Mouse (Mus musculus) spleen, adult 2 months (tissue): ENCODE results near the gene Sox4. TPM values are rescaled to one million over a fixed set of nuclear protein-coding genes. Genes with fewer than 3 reads are reported as not detected.

ENCODE experiments used
- DNase-seq, 2 experiments: peaks; one replicate each; pipeline versions ENCODE4 v3.0.0 to v3.0.0-alpha.2; 2012 to 2021; ENCODE audit warnings: low spot score in 2 of 2, low read depth in 1 of 2
- H3K27ac ChIP-seq: fragments of 200-500 bp; 2 replicates; pipeline ENCODE4 v1.5.1; 2012; ENCODE audit warnings: low read length, inconsistent platforms; ENCODE audit not compliant: insufficient read depth
- H3K27me3 ChIP-seq: fragments of 200-500 bp; 2 replicates; pipeline ENCODE4 v1.6.1; 2012; ENCODE audit warnings: mild to moderate bottlenecking, moderate library complexity, low read length, inconsistent platforms; ENCODE audit not compliant: control insufficient read depth, insufficient read depth
- H3K36me3 ChIP-seq: fragments of 200-500 bp; 2 replicates; pipeline ENCODE4 v1.6.1; 2012; ENCODE audit warnings: mild to moderate bottlenecking, low read length, inconsistent platforms; ENCODE audit not compliant: control insufficient read depth, insufficient read depth
- H3K4me1 ChIP-seq: fragments of 200-500 bp; 2 replicates; pipeline ENCODE4 v1.6.1; 2011; ENCODE audit warnings: inconsistent platforms; ENCODE audit not compliant: control insufficient read depth, insufficient read depth, insufficient read length
- H3K4me3 ChIP-seq: fragments of 200-500 bp; 2 replicates; pipeline ENCODE4 v1.5.1; 2011; ENCODE audit warnings: mild to moderate bottlenecking, inconsistent platforms; ENCODE audit not compliant: insufficient read depth, insufficient read length; ENCODE audit errors: extremely low read depth
- CTCF ChIP-seq: fragments of 200-500 bp; IDR thresholded peaks from 2 replicates; pipeline ENCODE4 v1.5.1; 2011; ENCODE audit warnings: mild to moderate bottlenecking, inconsistent platforms; ENCODE audit not compliant: insufficient read depth, insufficient read length, insufficient replicate concordance; ENCODE audit errors: extremely low read depth
- POLR2A ChIP-seq: fragments of 200-500 bp; IDR thresholded peaks from 2 replicates; pipeline ENCODE4 v1.6.1; 2011; ENCODE audit warnings: low read depth, low read length, inconsistent platforms
- WGBS: fragments of 180-500 bp; shearing (Covaris S2); methylation state at CpG from one replicate; pipeline ENCODE4 v1.1.7; 2018; 5-methylcytosine and 5-hydroxymethylcytosine counted together
- polyA plus RNA-seq: library from polyadenylated mRNA; depleted of rRNA; stranded (reverse); fragments of >200 nt; gene quantifications from 2 replicates; pipeline ENCODE4 v1.2.3, GENCODE M21; 2012

Sox4 gene
- polyA plus RNA-seq, 1 experiment: 6.0 TPM

- Histone ChIP-seq H3K4me1 (no peaks in the 10 kb centered on the region), H3K4me3 (no peak overlapping the region), H3K27me3 (no peaks in the 10 kb centered on the region), H3K36me3 (no peaks in the 10 kb centered on the region), H3K27ac (no peak overlapping the region)
- WGBS: 47% methylated on average over 4 of the region's 4 CpGs
- TF ChIP-seq POLR2A (no peak), CTCF (no peak)
- DNase-seq: no peak
Observed at GRCm38 (mm10) chr13:28930364-28930763, 23.1 kb downstream of the Sox4 start.

- Histone ChIP-seq H3K27me3 (no peaks in the 10 kb centered on the region), H3K4me1 (no peaks in the 10 kb centered on the region), H3K4me3 (no peak overlapping the region), H3K27ac (no peak overlapping the region), H3K36me3 (no peaks in the 10 kb centered on the region)
- no peak for DNase-seq
- WGBS: 74% methylated on average over 3 of the region's 3 CpGs
- TF ChIP-seq CTCF (no peak), POLR2A (no peak)
Observed at GRCm38 (mm10) chr13:28929936-28930335, 23.6 kb downstream of the Sox4 start.

- no peaks in the 10 kb centered on the region for H3K27me3 ChIP-seq
- H3K4me3 ChIP-seq: no peak overlapping the region
- no peak for TF ChIP-seq POLR2A
- no peak for TF ChIP-seq CTCF
- no peak overlapping the region for H3K27ac ChIP-seq
- no peak for DNase-seq
- WGBS: 96% methylated on average over 3 of the region's 3 CpGs
- no peaks in the 10 kb centered on the region for H3K36me3 ChIP-seq
- no peaks in the 10 kb centered on the region for H3K4me1 ChIP-seq
Observed at GRCm38 (mm10) chr13:28923136-28923535, 30.4 kb downstream of the Sox4 start.

- no peaks in the 10 kb centered on the region for H3K27me3 ChIP-seq
- H3K36me3 ChIP-seq: no peaks in the 10 kb centered on the region
- WGBS: 89% methylated on average over 10 of the region's 10 CpGs
- DNase-seq: no peak
- no peaks in the 10 kb centered on the region for H3K4me1 ChIP-seq
- H3K27ac ChIP-seq: no peak overlapping the region
- TF ChIP-seq CTCF (no peak), POLR2A (no peak)
- H3K4me3 ChIP-seq: no peak overlapping the region
Observed at GRCm38 (mm10) chr13:28917379-28918250, 35.9 kb downstream of the Sox4 start.

DNA sequence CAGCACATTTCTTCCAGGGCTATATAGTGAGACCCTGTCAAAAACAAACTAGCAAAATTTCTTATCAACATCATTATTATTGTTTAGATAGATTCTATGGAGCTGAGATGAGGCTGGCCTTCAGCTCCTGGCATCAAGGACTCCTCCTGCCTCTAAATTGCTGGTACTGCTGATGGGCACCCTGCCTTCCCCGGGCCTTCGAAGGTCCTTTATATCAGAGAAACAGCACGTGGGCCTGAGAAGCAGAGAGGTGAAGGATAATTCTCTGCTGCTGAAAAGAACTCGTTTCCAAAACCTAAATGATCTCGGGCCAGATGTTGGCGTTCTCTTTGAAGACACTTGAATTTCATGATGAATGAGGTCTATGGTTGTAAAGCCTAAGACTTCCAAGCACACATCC, 39.9 kb downstream of the Sox4 start:
- H3K36me3 ChIP-seq: no peaks in the 10 kb centered on the region
- DNase-seq: no peak
- WGBS: 85% methylated on average over 6 of the region's 6 CpGs
- H3K27me3 ChIP-seq: no peaks in the 10 kb centered on the region
- H3K4me1 ChIP-seq: no peaks in the 10 kb centered on the region
- H3K4me3 ChIP-seq: no peak overlapping the region
- TF ChIP-seq POLR2A (no peak), CTCF (no peak)
- H3K27ac ChIP-seq: no peak overlapping the region

DNA sequence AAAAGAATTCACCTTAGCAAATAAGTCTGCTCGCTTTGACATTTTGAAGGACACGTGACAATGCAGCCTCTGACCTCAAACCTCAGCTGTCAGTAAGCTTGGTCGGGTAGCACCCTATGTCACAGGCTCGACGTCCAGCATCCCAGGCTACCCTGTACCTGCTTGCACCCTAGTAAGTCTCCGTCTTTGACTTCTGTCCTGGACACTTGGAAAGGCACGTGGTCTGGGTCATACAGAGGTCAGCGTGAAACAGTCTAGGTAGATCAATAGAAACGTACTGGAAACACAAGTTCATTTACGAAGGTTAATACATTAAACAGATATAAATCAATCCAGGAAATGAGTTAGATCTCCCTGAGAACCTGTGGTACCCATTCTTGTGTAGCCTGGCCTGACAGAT, 46.5 kb downstream of the Sox4 start:
- DNase-seq: no peak
- H3K27ac ChIP-seq: no peak overlapping the region
- H3K27me3 ChIP-seq: no peaks in the 10 kb centered on the region
- no peak for TF ChIP-seq CTCF
- no peak for TF ChIP-seq POLR2A
- no peaks in the 10 kb centered on the region for H3K36me3 ChIP-seq
- no peaks in the 10 kb centered on the region for H3K4me1 ChIP-seq
- 91% methylated on average over 10 of the region's 10 CpGs for WGBS
- no peak overlapping the region for H3K4me3 ChIP-seq
